Mouse (Mus musculus) cerebellum, postnatal 10 days (tissue): ENCODE measurements around the gene Nup107.

Experiments used
- DNase-seq, 2 experiments: peaks; one replicate each; pipeline ENCODE4 v3.0.0; 2021; ENCODE audit warnings: mixed read lengths in 2 of 2

The Nup107 gene

DNA sequence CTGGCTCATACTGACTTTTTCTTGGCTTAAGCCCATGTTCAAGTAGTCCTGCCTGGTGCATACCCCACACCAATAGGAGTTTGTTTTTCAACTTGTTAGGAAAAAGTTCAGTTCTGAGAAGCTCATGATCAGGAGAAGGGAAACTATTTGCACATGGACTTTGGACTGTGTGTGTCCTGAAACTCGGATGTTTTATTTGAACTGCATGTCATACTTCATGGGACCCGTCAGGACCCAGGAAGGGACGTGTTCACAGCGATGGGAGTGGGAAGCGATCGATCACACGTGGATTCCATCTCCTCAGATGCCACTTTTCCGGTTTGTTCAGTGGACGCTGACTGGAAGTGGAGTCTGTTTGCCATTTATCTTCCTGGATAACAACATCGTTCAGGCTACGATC, 7.3 kb upstream of the Nup107 start:
- no peak for DNase-seq

- DNase-seq = no peak
Measured at GRCm38 (mm10) chr10:117798436-117799035, 6.0 kb upstream of the Nup107 start.

DNA sequence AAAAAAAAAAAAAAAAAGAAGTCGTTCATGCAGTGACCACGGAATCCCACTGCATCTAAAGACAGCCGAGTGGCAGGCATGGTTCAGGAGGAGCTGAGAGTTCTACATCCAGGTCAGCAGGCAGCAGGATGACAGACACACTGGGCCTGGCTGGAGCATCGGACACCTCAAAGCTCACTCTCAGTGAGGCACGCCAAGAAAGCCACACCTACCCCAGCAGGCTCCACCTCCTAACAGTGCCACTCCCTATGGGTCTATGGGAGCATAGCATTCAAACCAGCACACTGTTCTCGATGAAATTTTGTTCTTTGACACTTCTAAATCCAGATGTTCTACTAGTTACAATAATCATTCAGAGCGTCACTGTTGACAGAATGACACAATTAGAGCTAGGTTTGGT, 5.2 kb upstream of the Nup107 start:
- DNase-seq = no peak

- DNase-seq = no peak
Measured at GRCm38 (mm10) chr10:117797106-117797505, 4.6 kb upstream of the Nup107 start.

DNA sequence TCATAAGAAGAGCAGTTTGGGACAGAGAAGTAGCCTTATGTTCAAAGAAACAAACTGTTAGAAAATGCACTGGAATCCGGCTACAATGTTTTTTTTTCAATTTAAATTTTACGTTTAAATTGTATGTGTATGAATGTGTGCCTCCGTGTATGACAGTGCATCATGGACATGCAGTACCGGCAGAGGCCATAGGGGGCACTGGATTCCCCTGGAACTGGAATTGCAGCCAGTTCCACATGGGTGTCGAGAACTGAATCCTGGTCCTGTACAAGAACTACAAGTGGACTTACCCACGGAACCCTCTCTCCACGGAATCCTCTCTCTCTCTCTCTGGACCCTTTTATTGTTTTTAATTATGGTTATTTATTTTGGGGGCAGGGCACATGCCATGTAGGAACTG, 3.7 kb upstream of the Nup107 start:
- peak; percentile 34 to 60 for DNase-seq

- DNase-seq = no peak
Measured at GRCm38 (mm10) chr10:117795206-117795605, 2.7 kb upstream of the Nup107 start.

- DNase-seq = peak in 1 of 2 experiments; percentile 13
Measured at GRCm38 (mm10) chr10:117793436-117794030, 1.0 kb upstream of the Nup107 start.

DNA sequence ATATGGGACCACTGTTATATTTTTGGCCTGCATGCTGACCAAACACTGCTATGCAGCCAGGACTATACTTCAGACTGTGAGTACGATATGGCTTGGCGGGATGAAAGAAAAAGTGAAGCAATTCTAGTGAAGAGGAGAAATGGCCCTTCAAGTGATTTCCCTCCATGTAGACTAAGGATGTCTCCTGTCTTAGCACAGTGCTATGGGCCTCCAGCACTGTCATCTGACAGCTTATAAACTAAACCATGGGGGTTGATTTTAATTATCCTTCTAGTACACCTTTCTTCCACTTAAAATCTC, 1.4 kb downstream of the Nup107 start:
- DNase-seq = no peak

- no peak for DNase-seq
Measured at GRCm38 (mm10) chr10:117790421-117791170, 1.9 kb downstream of the Nup107 start.

- DNase-seq = no peak
Measured at GRCm38 (mm10) chr10:117790011-117790410, 2.5 kb downstream of the Nup107 start.

GRCm38 (mm10) chr10:117784646-117785045, 7.9 kb downstream of the Nup107 start:
- no peak for DNase-seq

DNA sequence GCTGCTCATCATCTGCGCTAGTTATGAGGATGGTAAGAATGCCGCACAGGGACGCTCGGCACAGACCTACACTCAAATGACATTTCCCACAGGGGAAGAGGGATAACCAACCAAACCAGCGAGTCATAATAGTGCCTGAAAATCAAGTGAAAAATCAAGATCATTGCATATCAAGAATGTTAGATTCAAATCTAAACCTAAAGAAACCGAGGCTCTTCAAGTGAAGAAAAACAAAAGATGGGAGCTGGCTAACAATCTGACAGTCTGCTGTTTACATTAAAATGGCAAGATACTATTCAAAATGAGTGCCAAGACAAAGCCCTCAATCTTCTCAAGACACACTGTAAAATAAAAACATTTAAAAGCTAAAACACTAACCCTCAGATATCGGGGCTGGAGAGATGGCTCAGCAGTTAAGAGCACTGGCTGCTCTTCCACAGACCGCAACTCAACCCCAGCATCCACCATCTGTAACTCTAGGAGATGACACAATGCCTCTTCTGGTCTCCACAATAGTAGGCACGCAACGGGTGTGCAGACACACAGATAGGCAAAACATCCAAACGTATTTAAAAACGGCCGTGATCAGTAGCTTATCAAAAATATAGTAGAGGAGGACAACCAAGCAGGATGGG, 8.6 kb downstream of the Nup107 start:
- DNase-seq = no peak

GRCm38 (mm10) chr10:117782491-117783260, 9.8 kb downstream of the Nup107 start:
- no peak for DNase-seq

- DNase-seq = no peak
Measured at GRCm38 (mm10) chr10:117782056-117782455, 10.4 kb downstream of the Nup107 start.

DNA sequence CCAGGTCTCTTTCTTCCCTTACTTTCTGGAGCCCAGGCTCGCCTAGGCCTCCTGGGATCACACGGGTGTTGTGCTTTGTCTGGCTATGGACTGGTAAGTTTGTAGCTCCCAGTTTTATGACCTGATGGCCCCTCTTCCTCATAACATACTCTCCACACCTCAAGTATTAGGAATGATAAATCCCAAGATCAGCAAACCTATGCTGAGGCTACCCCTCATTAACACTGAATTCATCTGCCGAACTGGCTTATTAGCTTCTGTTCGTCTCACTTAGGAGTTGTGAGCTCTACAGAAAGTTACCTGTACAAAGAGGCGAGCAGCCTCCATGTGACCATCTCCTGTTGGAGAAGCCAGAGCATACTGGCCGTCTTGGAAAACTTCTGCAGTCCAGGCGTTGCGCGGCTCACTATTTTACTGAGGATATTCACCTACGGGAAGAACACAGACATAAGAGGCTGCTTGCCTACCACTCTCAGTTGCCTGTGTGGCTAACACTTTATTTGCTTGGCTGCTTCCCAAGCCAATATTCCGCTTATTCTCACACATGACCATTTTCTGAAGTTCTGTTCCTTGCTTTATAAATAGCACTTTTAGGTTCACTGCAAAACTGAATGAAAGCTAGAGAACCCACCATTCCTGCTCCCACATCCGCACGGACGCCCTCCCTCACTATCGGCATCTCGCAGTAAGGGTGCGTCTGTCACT, 11.3 kb downstream of the Nup107 start:
- DNase-seq = no peak

GRCm38 (mm10) chr10:117780306-117780911, 12.1 kb downstream of the Nup107 start:
- DNase-seq = no peak

GRCm38 (mm10) chr10:117779581-117780305, 12.8 kb downstream of the Nup107 start:
- DNase-seq = no peak

DNA sequence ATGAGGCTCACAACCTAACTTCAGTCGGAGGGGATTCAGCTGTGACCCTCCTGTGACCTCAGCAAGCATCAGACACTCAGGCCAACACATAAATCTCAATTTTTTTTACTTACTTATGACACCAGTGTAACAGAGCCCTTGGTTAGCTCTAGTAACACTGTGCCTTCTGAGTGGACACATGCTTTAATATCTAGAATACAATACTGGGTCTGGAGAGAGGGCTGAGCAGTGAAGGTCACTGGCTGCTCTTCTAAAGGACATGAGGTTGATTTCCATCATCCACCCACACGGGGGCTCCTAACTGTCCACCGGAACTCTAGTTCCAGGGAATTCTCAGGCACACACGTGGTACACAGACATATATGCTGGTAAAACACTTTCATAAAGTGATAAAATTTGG, 13.6 kb downstream of the Nup107 start:
- DNase-seq = no peak

GRCm38 (mm10) chr10:117778328-117778910, 14.1 kb downstream of the Nup107 start:
- no peak for DNase-seq

GRCm38 (mm10) chr10:117777501-117778327, 14.8 kb downstream of the Nup107 start:
- no peak for DNase-seq
